Mouse (Mus musculus): Measurements from ENCODE around the gene Agap1. TPM values are rescaled to one million over a fixed set of nuclear protein-coding genes. Genes with fewer than 3 reads are reported as not detected.

Agap1 gene
- total RNA-seq, 2 experiments from 2014 or later, result 59.4 to 59.7 TPM

GRCm38 (mm10) chr1:89616556-89616955, 161.9 kb downstream of the Agap1 start:
- DNase-seq, result peak; percentile 40 to 41

GRCm38 (mm10) chr1:89617336-89617735, 162.7 kb downstream of the Agap1 start:
- peak; percentile 82 to 86 for DNase-seq

GRCm38 (mm10) chr1:89619963-89620362, 165.4 kb downstream of the Agap1 start:
- DNase-seq, result peak; percentile 68 to 77

- DNase-seq, result no peak
Observed at GRCm38 (mm10) chr1:89621014-89621791, 166.6 kb downstream of the Agap1 start.

GRCm38 (mm10) chr1:89621952-89622351, 167.3 kb downstream of the Agap1 start:
- peak; percentile 80 to 83 for DNase-seq

GRCm38 (mm10) chr1:89622801-89623200, 168.2 kb downstream of the Agap1 start:
- peak; percentile 51 to 57 for DNase-seq

- no peak for DNase-seq
Observed at GRCm38 (mm10) chr1:89625312-89625711, 170.7 kb downstream of the Agap1 start.

GRCm38 (mm10) chr1:89625967-89626366, 171.4 kb downstream of the Agap1 start:
- no peak for DNase-seq

- DNase-seq, result no peak
Observed at GRCm38 (mm10) chr1:89626940-89627339, 172.3 kb downstream of the Agap1 start.

GRCm38 (mm10) chr1:89627650-89628049, 173.0 kb downstream of the Agap1 start:
- no peak for DNase-seq

- no peak for DNase-seq
Observed at GRCm38 (mm10) chr1:89630836-89631235, 176.2 kb downstream of the Agap1 start.

- DNase-seq, result peak; percentile 41 to 75
Observed at GRCm38 (mm10) chr1:89631747-89632146, 177.1 kb downstream of the Agap1 start.

- DNase-seq, result no peak
Observed at GRCm38 (mm10) chr1:89634055-89634454, 179.4 kb downstream of the Agap1 start.

- no peak for DNase-seq
Observed at GRCm38 (mm10) chr1:89635131-89635530, 180.5 kb downstream of the Agap1 start.

GRCm38 (mm10) chr1:89637670-89638069, 183.1 kb downstream of the Agap1 start:
- DNase-seq, result peak in 1 of 2 experiments; percentile 57

- DNase-seq, result peak; percentile 52 to 80
Observed at GRCm38 (mm10) chr1:89643445-89644100, 189.0 kb downstream of the Agap1 start.

GRCm38 (mm10) chr1:89644120-89644519, 189.5 kb downstream of the Agap1 start:
- peak; percentile 83 to 90 for DNase-seq

- peak; percentile 70 to 82 for DNase-seq
Observed at GRCm38 (mm10) chr1:89646326-89647018, 191.9 kb downstream of the Agap1 start.

- no peak for DNase-seq
Observed at GRCm38 (mm10) chr1:89647505-89647904, 192.9 kb downstream of the Agap1 start.

- DNase-seq, result no peak
Observed at GRCm38 (mm10) chr1:89650557-89650956, 196.0 kb downstream of the Agap1 start.

GRCm38 (mm10) chr1:89656167-89656566, 201.6 kb downstream of the Agap1 start:
- no peak for DNase-seq

- DNase-seq, result peak; percentile 48 to 72
Observed at GRCm38 (mm10) chr1:89656643-89657321, 202.2 kb downstream of the Agap1 start.

All from heart, adult 18-20 months (tissue).